Mouse (Mus musculus) heart, adult 2 months (tissue): ENCODE measurements around the gene Cd274.

Experiments used
- CTCF ChIP-seq: fragments of 200-600 bp; IDR thresholded peaks from 2 replicates; pipeline ENCODE4 v1.8.1; 2022; ENCODE audit warnings: antibody characterized with exemption, mild to moderate bottlenecking, moderate library complexity
- EP300 ChIP-seq: fragments of 200-500 bp; IDR thresholded peaks from 2 replicates; pipeline ENCODE4 v1.6.1; 2011; ENCODE audit warnings: low read depth, low read length, control low read depth; ENCODE audit not compliant: insufficient read depth
- POLR2A ChIP-seq: fragments of 200-500 bp; IDR thresholded peaks from 2 replicates; pipeline ENCODE4 v1.6.1; 2011; ENCODE audit warnings: mild to moderate bottlenecking, low read depth, low read length, control low read depth; ENCODE audit not compliant: insufficient read depth

DNA sequence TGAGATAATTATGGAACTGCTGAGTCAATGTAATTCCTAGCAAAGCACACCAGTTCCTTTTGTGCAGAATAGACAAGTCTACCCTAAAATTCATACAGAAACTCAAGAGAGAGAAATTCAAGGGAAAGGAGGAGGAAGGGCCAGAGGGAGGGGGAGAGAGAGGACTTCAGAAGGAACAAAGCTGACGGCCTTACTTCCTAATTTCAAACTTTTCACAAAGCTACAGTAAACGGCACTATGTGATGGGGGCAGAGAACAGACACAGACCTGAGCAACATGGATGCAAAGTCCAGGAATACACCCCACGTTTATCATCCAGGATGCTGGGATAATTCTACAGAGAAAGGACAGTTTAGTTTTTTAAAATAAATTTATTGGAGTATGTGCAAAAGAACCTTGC is 52.3 kb downstream of the Cd274 start:
- TF ChIP-seq CTCF (no peak), POLR2A (no peak), EP300 (no peak)
